Mouse (Mus musculus) brain, embryonic 18.5 days (tissue): Measurements from ENCODE around the gene Pou3f1.
A peak's percentile ranks its signal among the peaks of the same experiment; 100 is the strongest.

ENCODE experiments used
- DNase-seq: peaks from one replicate; pipeline ENCODE4 v3.0.0-alpha.2; 2012; ENCODE audit warnings: low read depth, low spot score

Gene Pou3f1

GRCm38 (mm10) chr4:124656854-124657650 lies 445 bp downstream of the Pou3f1 start:
- peak; percentile 85 for DNase-seq

GRCm38 (mm10) chr4:124657781-124658180 lies 1.2 kb downstream of the Pou3f1 start:
- DNase-seq = no peak

GRCm38 (mm10) chr4:124658412-124658851 lies 1.8 kb downstream of the Pou3f1 start:
- DNase-seq = no peak

DNA sequence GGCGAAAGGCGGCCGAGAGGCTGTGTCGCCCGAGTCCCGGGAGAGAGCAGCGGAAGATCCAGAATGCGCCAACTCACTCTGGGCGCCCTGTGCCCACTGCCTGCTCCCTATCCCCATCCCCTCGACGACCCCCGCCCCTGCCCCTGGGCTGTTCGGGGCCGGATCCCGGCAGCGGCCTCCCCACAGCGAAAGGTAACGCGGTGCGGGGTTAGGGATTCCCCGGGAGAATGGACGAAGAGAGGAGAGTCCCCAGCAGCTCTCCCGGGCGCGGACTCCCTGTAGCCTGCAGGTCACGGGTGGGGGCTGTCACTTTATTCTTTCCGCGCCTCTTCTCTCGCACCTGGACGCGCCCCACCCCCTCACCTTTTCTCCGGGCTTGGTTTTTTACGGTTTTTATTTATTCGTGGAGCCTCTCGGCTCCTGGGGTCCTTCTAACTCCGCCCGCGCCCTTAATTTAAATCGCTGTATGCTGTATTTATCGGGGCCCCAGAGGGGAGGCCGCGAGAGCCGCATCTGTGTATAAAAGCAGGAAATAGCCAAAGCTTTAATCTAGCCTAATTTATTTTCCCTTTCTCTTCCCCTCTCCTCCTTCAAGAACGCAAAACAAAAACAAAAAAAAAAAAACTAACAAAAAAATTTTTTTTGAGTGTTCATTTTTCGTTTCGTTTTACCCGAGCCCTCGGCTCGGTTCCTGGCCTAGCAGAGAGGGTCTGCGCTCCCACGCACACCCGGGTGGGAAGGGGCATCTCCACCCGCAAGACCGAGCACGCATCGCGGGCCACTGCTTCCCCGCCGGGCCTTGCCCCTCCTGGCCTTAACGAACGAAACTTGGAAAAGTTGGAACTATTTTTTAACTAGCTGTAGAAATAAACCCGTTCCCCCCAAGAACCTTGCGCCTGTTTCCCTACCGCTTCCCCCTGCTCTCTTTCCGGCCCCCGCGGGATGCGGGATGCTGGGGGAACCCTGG lies 2.9 kb downstream of the Pou3f1 start:
- DNase-seq = no peak

DNA sequence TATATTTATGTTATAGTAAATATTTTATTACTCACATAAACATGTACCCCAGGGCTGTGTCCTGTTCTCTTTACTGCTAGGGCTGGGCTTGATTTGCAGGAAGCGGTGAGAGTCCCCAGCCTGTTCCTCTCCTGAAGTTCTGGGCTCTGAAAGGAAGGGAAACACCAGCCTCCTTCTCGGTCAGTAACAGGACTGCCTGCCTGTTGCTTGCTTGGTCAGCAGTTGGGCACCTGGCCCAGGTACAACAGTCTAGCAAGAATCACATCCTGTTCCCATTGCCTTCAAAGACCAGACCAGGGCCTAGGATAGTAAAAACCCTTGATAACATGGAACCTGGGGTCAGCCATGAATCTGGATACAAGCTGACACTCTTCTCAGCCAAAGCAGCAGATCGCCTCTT lies 4.0 kb downstream of the Pou3f1 start:
- no peak for DNase-seq

DNA sequence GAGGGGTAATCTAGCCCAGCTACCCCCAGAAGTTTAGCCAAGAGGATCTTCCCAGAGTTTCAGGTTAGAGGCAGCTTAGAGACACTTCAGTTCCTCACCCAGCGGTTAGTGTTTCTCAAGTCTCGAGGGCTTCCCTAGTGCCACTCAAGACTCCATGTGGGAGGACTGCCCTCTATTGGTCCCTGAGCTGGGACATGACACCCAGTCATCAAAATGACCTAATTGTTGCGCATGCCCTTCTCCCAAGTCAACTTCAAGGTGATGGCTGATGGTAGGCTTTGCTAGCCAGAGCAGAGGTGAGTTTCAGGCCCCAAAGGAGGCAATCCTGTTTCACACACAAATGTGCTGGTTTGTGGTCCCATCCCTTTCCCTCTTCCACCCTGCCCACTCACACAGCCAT lies 6.4 kb downstream of the Pou3f1 start:
- no peak for DNase-seq

DNA sequence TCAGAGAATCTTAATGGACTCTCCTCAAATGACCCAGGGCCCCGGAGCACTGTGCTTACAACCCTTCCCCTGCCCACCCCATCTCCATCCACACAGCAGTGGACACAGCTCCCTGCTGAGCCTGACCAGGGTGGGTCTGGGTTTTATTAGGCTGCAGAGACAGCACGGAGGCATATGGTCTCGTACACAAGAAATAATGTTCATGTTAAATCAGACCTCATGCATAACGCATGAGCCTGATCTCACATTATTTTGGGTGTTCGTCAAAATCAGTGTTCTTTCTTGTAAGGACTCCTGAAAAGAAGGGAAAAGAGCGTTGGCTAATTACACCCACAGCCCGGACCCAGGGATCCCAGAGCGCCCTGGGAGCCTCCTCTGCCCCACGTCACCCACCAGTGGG lies 7.6 kb downstream of the Pou3f1 start:
- no peak for DNase-seq

GRCm38 (mm10) chr4:124664604-124665003 lies 8.0 kb downstream of the Pou3f1 start:
- DNase-seq = no peak

GRCm38 (mm10) chr4:124667476-124668033 lies 10.9 kb downstream of the Pou3f1 start:
- DNase-seq = no peak

DNA sequence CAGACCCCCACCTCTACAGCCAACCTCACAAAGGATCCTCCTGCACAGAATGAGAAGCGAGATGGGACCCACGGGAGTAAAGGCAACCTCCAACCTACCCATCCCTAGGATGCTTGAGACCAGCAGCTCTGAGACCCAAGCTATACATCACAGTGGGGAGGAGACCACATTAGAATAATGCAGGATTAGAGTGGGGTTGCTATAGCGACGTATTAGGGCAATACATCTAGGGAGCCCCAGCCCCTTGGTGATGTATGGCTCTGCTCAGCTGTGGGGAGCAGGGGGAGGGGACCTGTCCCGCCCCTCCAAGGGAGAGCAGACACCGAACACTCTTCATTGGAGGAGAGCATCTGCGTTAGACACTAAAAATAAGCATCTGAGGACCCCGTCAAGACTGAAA lies 11.5 kb downstream of the Pou3f1 start:
- no peak for DNase-seq

DNA sequence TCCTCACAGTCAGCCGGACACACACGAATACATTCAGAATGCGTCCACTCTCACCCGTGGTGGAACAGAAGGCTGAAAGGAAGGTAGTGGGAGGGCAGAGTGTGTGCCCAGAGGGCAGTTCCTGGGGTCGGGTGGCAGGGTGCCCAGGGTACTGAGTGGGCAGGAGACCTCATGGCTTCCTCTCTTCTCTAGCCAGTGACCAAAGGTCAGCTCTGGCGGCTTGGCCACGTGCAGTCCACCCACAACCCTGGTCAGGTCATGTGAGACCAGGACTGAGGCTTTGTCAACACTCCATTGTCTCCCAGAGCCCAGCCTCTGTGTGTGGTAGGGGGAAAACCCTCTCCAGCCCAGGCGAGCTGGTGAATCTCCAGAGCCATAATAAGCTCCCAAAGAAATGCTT lies 13.6 kb downstream of the Pou3f1 start:
- DNase-seq = no peak

GRCm38 (mm10) chr4:124671583-124671982 lies 15.0 kb downstream of the Pou3f1 start:
- DNase-seq = no peak

DNA sequence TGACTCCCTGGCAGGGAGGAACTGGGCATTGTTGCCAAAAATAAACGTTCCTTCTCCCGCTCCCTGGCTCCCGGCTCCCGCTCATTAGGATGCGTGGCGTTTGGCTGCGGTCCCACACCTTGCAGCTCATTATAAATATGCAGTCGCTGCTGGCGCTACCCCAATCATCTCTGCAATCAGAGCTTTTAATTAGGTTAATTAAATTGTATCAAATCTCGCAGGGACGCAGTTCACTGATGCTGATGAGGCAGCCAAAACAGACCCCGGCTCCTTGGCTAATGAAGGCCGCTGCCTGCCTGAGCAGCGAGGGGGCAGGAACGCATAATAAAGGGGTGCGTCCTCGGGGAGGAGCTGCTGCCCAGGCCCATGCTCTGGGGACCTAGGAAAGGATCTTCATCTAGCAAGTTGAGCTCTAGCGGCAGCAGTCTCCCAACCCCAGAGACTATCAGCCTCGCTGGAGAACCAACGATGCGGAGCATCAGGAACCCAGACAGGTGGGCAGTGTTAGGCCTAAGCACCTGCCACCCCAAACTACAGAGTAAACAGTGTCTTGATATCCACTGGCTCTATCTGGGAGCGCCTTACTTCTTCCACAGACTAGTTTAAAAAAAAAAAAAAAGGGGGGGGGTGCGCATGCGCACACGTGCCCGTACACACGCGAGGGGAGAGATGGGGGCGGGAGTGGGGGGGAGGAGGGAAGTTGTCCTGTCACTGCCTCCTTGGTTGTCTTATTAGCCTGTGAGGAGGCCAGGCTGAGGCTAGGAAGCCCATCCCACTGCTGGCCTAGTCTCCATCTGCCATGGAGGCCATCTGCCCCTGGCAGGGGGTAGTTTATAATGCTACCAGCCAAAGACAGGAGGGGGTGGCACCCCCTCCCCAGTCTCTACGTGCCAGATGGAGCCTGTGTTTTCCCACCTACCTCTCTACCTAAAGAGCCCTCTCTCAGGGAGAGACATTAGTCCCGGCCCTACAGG lies 16.0 kb downstream of the Pou3f1 start:
- DNase-seq = peak; percentile 59

DNA sequence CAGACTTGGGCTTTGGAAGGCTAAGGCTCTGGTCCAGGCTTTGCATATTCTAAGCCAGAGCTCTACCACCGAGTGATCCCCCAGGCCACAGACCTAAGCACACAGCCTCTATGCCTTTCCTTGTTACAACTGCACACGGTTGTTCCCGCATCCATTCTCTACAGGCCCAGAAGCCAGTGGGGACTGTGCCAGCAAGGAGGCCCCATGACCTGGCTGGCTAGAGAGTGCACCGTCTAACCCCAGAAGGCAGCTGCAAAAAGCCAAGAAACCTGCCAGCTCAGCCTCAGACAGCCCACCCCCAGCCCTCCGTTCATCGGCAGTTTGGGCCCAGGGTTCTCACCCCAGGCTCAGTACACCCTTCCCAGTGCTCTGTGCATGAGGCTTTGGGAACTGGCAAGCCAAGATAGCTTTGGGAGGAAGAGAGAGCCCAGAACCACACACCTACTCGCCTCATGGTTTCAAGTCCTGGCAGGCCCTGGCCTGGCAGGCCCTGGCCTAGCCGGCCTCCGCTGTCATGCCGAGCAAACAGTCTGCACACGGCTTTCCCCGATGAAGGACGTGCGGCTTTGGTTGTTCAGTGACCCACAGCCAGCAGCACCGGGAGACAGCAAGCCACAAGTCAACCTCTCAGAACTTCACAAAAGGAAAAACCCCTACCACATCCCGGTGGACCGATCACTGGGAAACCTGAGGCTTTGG lies 17.9 kb downstream of the Pou3f1 start:
- DNase-seq = no peak

- peak; percentile 57 for DNase-seq
These were observed 18.4 kb downstream of the Pou3f1 start for GRCm38 (mm10) chr4:124675037-124675436.

DNA sequence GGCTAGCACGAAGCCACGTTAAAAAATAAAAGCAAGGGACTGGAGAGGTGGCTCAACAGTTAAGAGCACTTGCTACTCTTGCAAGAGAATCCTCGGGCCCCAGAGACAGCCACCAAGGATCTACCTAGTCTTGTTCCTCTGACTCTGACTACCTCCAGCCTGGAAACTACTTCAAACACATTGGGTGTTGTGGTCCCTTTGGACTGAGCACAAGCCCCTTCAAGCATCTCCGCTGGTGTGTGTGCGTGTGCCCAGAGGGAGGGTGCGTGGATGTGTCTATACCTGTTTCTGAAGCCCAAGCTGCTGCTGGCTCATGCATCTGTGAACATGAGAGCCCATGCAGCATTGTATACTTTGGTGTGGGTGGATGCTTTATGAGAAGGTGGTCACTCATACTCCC lies 19.4 kb downstream of the Pou3f1 start:
- no peak for DNase-seq

DNA sequence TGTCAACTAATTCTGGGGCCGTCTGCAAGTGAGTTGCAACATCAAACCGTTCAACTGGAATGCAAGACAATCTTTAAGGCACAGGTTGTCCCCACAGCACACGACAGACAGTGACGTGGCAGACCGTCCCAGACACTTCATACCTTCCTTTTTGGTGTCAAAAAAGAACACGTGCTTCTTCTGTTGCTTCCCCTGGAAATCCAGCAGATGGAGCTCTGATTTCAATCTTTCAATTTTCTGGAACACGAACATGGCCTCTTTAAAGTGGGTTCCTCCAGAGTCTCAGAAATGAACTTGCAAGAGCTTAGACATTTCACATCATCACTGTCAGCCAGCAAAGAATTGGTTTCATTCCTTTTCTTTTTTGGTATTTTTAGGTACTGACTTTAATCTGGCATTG lies 25.7 kb downstream of the Pou3f1 start:
- no peak for DNase-seq

DNA sequence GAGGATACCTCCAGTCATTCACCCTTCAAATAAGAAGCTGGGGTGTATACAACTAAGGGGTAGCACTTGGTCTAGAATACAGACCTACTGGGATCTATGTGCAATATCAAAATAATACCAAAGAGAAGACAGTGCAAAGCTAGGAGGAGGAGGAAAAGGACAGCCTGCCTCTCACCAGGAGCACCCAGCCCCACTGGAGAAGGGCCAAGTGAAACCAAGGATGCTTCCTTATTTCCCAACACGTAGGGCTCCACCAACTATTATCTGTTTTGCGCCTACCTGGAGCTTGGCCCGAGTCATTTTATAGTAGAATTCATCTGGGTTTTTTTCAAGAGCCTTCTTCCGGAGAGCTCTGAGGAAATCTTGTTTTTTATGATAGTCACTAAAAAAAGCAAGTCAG lies 26.9 kb downstream of the Pou3f1 start:
- no peak for DNase-seq

DNA sequence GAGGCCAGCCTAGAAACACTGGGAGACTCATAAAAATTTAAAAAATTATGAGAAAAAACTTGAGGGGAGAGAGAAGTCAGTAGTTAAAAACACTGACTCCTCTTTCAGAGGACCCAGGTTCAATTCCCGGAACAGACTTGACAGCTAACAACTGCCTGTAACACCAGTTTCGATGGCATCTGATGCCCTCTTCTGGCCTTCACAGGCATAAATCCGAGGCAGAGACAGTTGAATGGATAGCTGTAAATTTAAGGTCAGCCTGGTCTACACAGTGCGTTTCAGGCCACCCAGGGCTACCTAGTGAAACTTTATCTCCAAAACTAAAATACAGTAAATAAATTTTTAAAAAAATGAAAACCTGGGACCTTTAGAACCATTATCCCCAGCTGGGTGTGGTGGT lies 28.4 kb downstream of the Pou3f1 start:
- DNase-seq = no peak

GRCm38 (mm10) chr4:124685453-124685852 lies 28.8 kb downstream of the Pou3f1 start:
- DNase-seq = no peak
